Mouse (Mus musculus) bone marrow macrophage, adult 2 months (primary cell): ENCODE measurements around the gene Art3.

Experiments
- CTCF ChIP-seq: IDR thresholded peaks from 2 replicates; pipeline ENCODE4 v1.5.1; 2012; ENCODE audit warnings: low read depth, mild to moderate bottlenecking, low read length, moderate library complexity
- POLR2A ChIP-seq: IDR thresholded peaks from 2 replicates; pipeline ENCODE4 v1.6.1; 2012; ENCODE audit warnings: mild to moderate bottlenecking, low read depth, low read length, borderline replicate concordance

DNA sequence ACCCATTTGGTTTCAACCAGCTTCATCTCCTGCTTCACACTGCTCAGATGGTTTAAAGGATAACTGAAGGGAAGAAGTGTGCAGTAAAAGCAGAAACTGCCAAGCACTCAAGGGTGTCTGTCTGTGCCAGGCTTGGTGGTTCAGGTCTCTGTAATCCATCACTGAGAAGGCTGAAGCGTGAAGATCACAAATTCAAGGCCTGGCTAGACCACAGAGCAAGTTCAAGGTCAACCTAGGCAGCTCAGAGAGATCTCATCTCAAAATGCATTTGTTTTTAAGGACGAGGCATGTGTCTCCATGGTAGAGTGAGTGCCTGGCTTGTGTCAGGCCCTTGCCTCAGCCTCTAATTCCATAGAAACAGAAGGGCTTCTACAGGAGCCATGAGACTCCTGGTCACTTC lies 113.4 kb downstream of the Art3 start:
- TF ChIP-seq CTCF (no peak), POLR2A (no peak)
